Mouse (Mus musculus) heart, embryonic 10.5 days (tissue): ENCODE results near the gene Cdk5rap3. TPM values are rescaled to one million over a fixed set of nuclear protein-coding genes. Genes with fewer than 3 reads are reported as not detected.

Experiments used
- DNase-seq: peaks from one replicate; pipeline ENCODE4 v3.0.0-alpha.2; 2017; ENCODE audit warnings: low spot score
- H3K27ac ChIP-seq: fragments of 300-500 bp; sonication (generic); 2 replicates; pipeline ENCODE4 v1.5.1; 2016; ENCODE audit warnings: mild to moderate bottlenecking
- H3K27me3 ChIP-seq: fragments of 300-500 bp; sonication (generic); 2 replicates; pipeline ENCODE4 v1.6.1; 2016; ENCODE audit warnings: mild to moderate bottlenecking; ENCODE audit not compliant: poor library complexity, insufficient read depth, severe bottlenecking
- H3K36me3 ChIP-seq: fragments of 300-500 bp; sonication (generic); 2 replicates; pipeline ENCODE4 v1.6.1; 2016; ENCODE audit warnings: mild to moderate bottlenecking, moderate library complexity
- H3K4me1 ChIP-seq: fragments of 300-500 bp; sonication (generic); 2 replicates; pipeline ENCODE4 v1.6.1; 2016; ENCODE audit warnings: mild to moderate bottlenecking
- H3K4me3 ChIP-seq: fragments of 300-500 bp; sonication (generic); 2 replicates; pipeline ENCODE4 v1.5.1; 2016; ENCODE audit warnings: mild to moderate bottlenecking, moderate library complexity
- H3K9me3 ChIP-seq: fragments of 300-500 bp; sonication (generic); 2 replicates; pipeline ENCODE4 v1.6.1; 2016; ENCODE audit warnings: mild to moderate bottlenecking, moderate library complexity
- WGBS: fragments of 180-500 bp; shearing (Covaris S2); methylation state at CpG from one replicate; pipeline ENCODE4 v1.1.7; 2016; 5-methylcytosine and 5-hydroxymethylcytosine counted together
- polyA plus RNA-seq: library from polyadenylated mRNA; unstranded; fragments of >200 nt; fragmentation: Nextera tagmentation; extraction: Ambion mirVana; gene quantifications from 2 replicates; pipeline ENCODE4 v1.2.1, GENCODE M21; 2016

Cdk5rap3 gene
- polyA plus RNA-seq, 1 experiment from 2014 or later, result 84.3 TPM

GRCm38 (mm10) chr11:96929096-96929765 is 12.9 kb upstream of the Cdk5rap3 start:
- Histone ChIP-seq H3K36me3 (no peaks in the 10 kb centered on the region), H3K4me1 (peaks cover 34% of the 10 kb centered on the region), H3K27ac (peak overlapping the region; percentile 42; the same call in 1 of the 2 replicates), H3K9me3 (no peaks in the 10 kb centered on the region), H3K27me3 (peaks cover 38% of the 10 kb centered on the region), H3K4me3 (no peak overlapping the region)
- DNase-seq, result no peak
- 14% methylated on average over 13 of the region's 13 CpGs for WGBS

GRCm38 (mm10) chr11:96928691-96929090 is 12.4 kb upstream of the Cdk5rap3 start:
- Histone ChIP-seq H3K27me3 (peaks cover 38% of the 10 kb centered on the region), H3K9me3 (no peaks in the 10 kb centered on the region), H3K4me3 (no peak overlapping the region), H3K4me1 (peaks cover 30% of the 10 kb centered on the region), H3K36me3 (no peaks in the 10 kb centered on the region), H3K27ac (0 out of 2 replicates have a peak overlapping the region, but pooled peaks have one; percentile 42)
- 7% methylated on average over 5 of the region's 5 CpGs for WGBS
- no peak for DNase-seq

GRCm38 (mm10) chr11:96928088-96928487 is 11.8 kb upstream of the Cdk5rap3 start, which contains the start of gene Prr15l:
Gene Prr15l, plus strand, starts transcription at chr11:96928104.
- Histone ChIP-seq H3K4me3 (no peak within 1 kb of the TSS), H3K4me1 (peaks cover 24% of the 10 kb centered on the region), H3K9me3 (no peaks in the 10 kb centered on the region), H3K27me3 (peaks cover 38% of the 10 kb centered on the region), H3K27ac (peak within 1 kb of the TSS; percentile 42; the same call in 1 of the 2 replicates), H3K36me3 (no peaks in the 10 kb centered on the region)
- no peak for DNase-seq
- WGBS, result 58% methylated on average over 2 of the region's 2 CpGs

GRCm38 (mm10) chr11:96926587-96926986 is 10.3 kb upstream of the Cdk5rap3 start:
- peaks cover 21% of the 10 kb centered on the region for H3K4me1 ChIP-seq
- H3K4me3 ChIP-seq, result no peak overlapping the region
- no peak overlapping the region for H3K27ac ChIP-seq
- H3K27me3 ChIP-seq, result peaks cover 38% of the 10 kb centered on the region
- DNase-seq, result peak; percentile 85
- no peaks in the 10 kb centered on the region for H3K9me3 ChIP-seq
- H3K36me3 ChIP-seq, result no peaks in the 10 kb centered on the region
- WGBS, result 57% methylated on average over 5 of the region's 5 CpGs

- peaks cover 18% of the 10 kb centered on the region for H3K4me1 ChIP-seq
- peak overlapping the region; percentile 56 for H3K27ac ChIP-seq
- no peaks in the 10 kb centered on the region for H3K9me3 ChIP-seq
- no peak overlapping the region for H3K4me3 ChIP-seq
- DNase-seq, result no peak
- WGBS, result 82% methylated on average over 12 of the region's 12 CpGs
- no peaks in the 10 kb centered on the region for H3K36me3 ChIP-seq
- H3K27me3 ChIP-seq, result peaks cover 37% of the 10 kb centered on the region
These were observed 9.3 kb upstream of the Cdk5rap3 start for GRCm38 (mm10) chr11:96925469-96926148.

- no peak for DNase-seq
- Histone ChIP-seq H3K27me3 (peaks cover 31% of the 10 kb centered on the region), H3K9me3 (no peaks in the 10 kb centered on the region), H3K36me3 (no peaks in the 10 kb centered on the region), H3K27ac (no peak overlapping the region), H3K4me1 (peaks cover 17% of the 10 kb centered on the region), H3K4me3 (no peak overlapping the region)
- WGBS, result 77% methylated on average over 11 of the region's 11 CpGs
These were observed 8.6 kb upstream of the Cdk5rap3 start for GRCm38 (mm10) chr11:96924861-96925260.

GRCm38 (mm10) chr11:96919003-96919402 is 2.7 kb upstream of the Cdk5rap3 start:
- Histone ChIP-seq H3K36me3 (no peaks in the 10 kb centered on the region), H3K4me3 (no peak overlapping the region), H3K4me1 (peaks cover 26% of the 10 kb centered on the region), H3K9me3 (no peaks in the 10 kb centered on the region), H3K27me3 (0 out of 2 replicates have a peak, but pooled peaks cover 4% of the 10 kb centered on the region), H3K27ac (0 out of 2 replicates have a peak overlapping the region, but pooled peaks have one; percentile 16)
- 32% methylated on average over 6 of the region's 6 CpGs for WGBS
- DNase-seq, result no peak

GRCm38 (mm10) chr11:96917415-96917814 is 1.1 kb upstream of the Cdk5rap3 start:
- H3K4me3 ChIP-seq, result 0 out of 2 replicates have a peak overlapping the region, but pooled peaks have one; percentile 0
- DNase-seq, result peak; percentile 90
- H3K4me1 ChIP-seq, result peaks cover 26% of the 10 kb centered on the region
- 0 out of 2 replicates have a peak, but pooled peaks cover 6% of the 10 kb centered on the region for H3K36me3 ChIP-seq
- no peaks in the 10 kb centered on the region for H3K9me3 ChIP-seq
- 0 out of 2 replicates have a peak, but pooled peaks cover 4% of the 10 kb centered on the region for H3K27me3 ChIP-seq
- peak overlapping the region; percentile 87; the same call in 1 of the 2 replicates for H3K27ac ChIP-seq
- whole genome bisulfite sequencing, result 74% methylated on average over 6 of the region's 6 CpGs

- no peak for DNase-seq
- H3K36me3 ChIP-seq, result peaks cover 10% of the 10 kb centered on the region
- peak overlapping the region; percentile 87; the same call in 1 of the 2 replicates for H3K27ac ChIP-seq
- 33% methylated on average over 13 of the region's 13 CpGs for whole genome bisulfite sequencing
- peak overlapping the region; percentile 79 for H3K4me3 ChIP-seq
- H3K4me1 ChIP-seq, result peaks cover 26% of the 10 kb centered on the region
- H3K9me3 ChIP-seq, result no peaks in the 10 kb centered on the region
- H3K27me3 ChIP-seq, result 0 out of 2 replicates have a peak, but pooled peaks cover 4% of the 10 kb centered on the region
These were observed 645 bp upstream of the Cdk5rap3 start for GRCm38 (mm10) chr11:96916885-96917396.

- Histone ChIP-seq H3K9me3 (no peaks in the 10 kb centered on the region), H3K27ac (no peak overlapping the region), H3K36me3 (peaks cover 42% of the 10 kb centered on the region), H3K4me3 (no peak overlapping the region), H3K4me1 (peaks cover 36% of the 10 kb centered on the region), H3K27me3 (peaks cover 14% of the 10 kb centered on the region)
- 82% methylated on average over 11 of the region's 11 CpGs for WGBS
- DNase-seq, result no peak
These were observed 3.6 kb downstream of the Cdk5rap3 start for GRCm38 (mm10) chr11:96912682-96913081.

GRCm38 (mm10) chr11:96910003-96910402 is 6.3 kb downstream of the Cdk5rap3 start:
- peaks cover 48% of the 10 kb centered on the region for H3K36me3 ChIP-seq
- H3K4me3 ChIP-seq, result no peak overlapping the region
- WGBS, result 27% methylated on average over 7 of the region's 7 CpGs
- H3K4me1 ChIP-seq, result peaks cover 52% of the 10 kb centered on the region
- no peaks in the 10 kb centered on the region for H3K9me3 ChIP-seq
- peak; percentile 91 for DNase-seq
- H3K27me3 ChIP-seq, result peaks cover 14% of the 10 kb centered on the region
- no peak overlapping the region for H3K27ac ChIP-seq

GRCm38 (mm10) chr11:96908594-96908993 is 7.7 kb downstream of the Cdk5rap3 start:
- 90% methylated on average over 12 of the region's 12 CpGs for WGBS
- DNase-seq, result no peak
- Histone ChIP-seq H3K4me1 (peaks cover 48% of the 10 kb centered on the region), H3K9me3 (no peaks in the 10 kb centered on the region), H3K4me3 (no peak overlapping the region), H3K27me3 (peaks cover 14% of the 10 kb centered on the region), H3K36me3 (peaks cover 48% of the 10 kb centered on the region), H3K27ac (no peak overlapping the region)
